Mouse (Mus musculus): ENCODE results near the gene Ficd.

- TF ChIP-seq POLR2A (IDR thresholded peaks at IDR 0.05; ENCODE audit: insufficient read length, low read depth) (no peak), MAX (IDR thresholded peaks at IDR 0.05; ENCODE audit: low read depth) (no peak), CEBPB (IDR thresholded peaks at IDR 0.05; ENCODE audit: insufficient read depth, poor library complexity, severe bottlenecking) (no peak), MYOG (IDR thresholded peaks at IDR 0.05; ENCODE audit: control insufficient read depth in 1 of 3, insufficient read depth in 1 of 3, insufficient read length in 2 of 3, low read depth in 2 of 3) (no peak), SRF (IDR thresholded peaks at IDR 0.05; ENCODE audit: control insufficient read depth, insufficient read length, low read depth) (no peak), USF1 (IDR thresholded peaks at IDR 0.05; ENCODE audit: low read depth) (no peak), TCF12 (IDR thresholded peaks at IDR 0.05; ENCODE audit: insufficient read depth, poor library complexity, severe bottlenecking) (no peak), POLR2AphosphoS2 (IDR thresholded peaks at IDR 0.05; ENCODE audit: insufficient read length, low read depth) (no peak), REST (IDR thresholded peaks at IDR 0.05; ENCODE audit: insufficient read depth, insufficient read length) (no peak), MYOD1 (IDR thresholded peaks at IDR 0.05; ENCODE audit: control insufficient read depth in 1 of 3, insufficient read length in 2 of 3, low read depth in 2 of 3) (no peak)
These were observed 13.2 kb upstream of the Ficd start for GRCm38 (mm10) chr5:113722224-113723013.
